Mouse (Mus musculus): ENCODE data around the gene Vmn2r81.

GRCm38 (mm10) chr10:79222214-79222613 is 25.3 kb upstream of the Vmn2r81 start:
- TF ChIP-seq CTCF (IDR thresholded peaks at IDR 0.05; ENCODE audit: low read depth, low read length) = no peak
- TF ChIP-seq EP300 (IDR thresholded peaks at IDR 0.05; ENCODE audit: insufficient read depth, low read depth, low read length) = no peak
- TF ChIP-seq POLR2A (IDR thresholded peaks at IDR 0.05; ENCODE audit: insufficient read depth, low read length) = no peak

All from ES-Bruce4 (cell line).